Mouse (Mus musculus) neural tube, embryonic 11.5 days (tissue): ENCODE results near the gene Dtx2. TPM values are rescaled to one million over a fixed set of nuclear protein-coding genes. Genes with fewer than 3 reads are reported as not detected.

Experiments used
- ATAC-seq: fragments of 200-750 bp; cut with Nextera tagmentation; 2 replicates; pipeline ENCODE4 v1.8.0; 2017; ENCODE audit warnings: moderate number of reproducible peaks, mild to moderate bottlenecking, moderate TSS enrichment, moderate library complexity; ENCODE audit not compliant: insufficient read depth, low FRiP score, low TSS enrichment
- DNase-seq: peaks from one replicate; pipeline ENCODE4 v3.0.0-alpha.2; 2015; ENCODE audit warnings: low spot score
- H3K27ac ChIP-seq: fragments of 300-500 bp; sonication (generic); 2 replicates; pipeline ENCODE4 v1.5.1; 2014; ENCODE audit warnings: low read depth, mild to moderate bottlenecking, low read length
- H3K27me3 ChIP-seq: fragments of 300-500 bp; sonication (generic); 2 replicates; pipeline ENCODE4 v1.6.1; 2014; ENCODE audit warnings: mild to moderate bottlenecking, low read length, mixed read lengths; ENCODE audit not compliant: control insufficient read depth, insufficient read depth
- H3K36me3 ChIP-seq: fragments of 300-500 bp; sonication (generic); 2 replicates; pipeline ENCODE4 v1.6.1; 2014; ENCODE audit warnings: mild to moderate bottlenecking, low read length, moderate library complexity, mixed read lengths; ENCODE audit not compliant: control insufficient read depth, insufficient read depth
- H3K4me1 ChIP-seq: fragments of 300-500 bp; sonication (generic); 2 replicates; pipeline ENCODE4 v1.6.1; 2014; ENCODE audit warnings: low read length, mixed read lengths; ENCODE audit not compliant: control insufficient read depth, insufficient read depth
- H3K4me2 ChIP-seq: fragments of 300-500 bp; sonication (generic); 2 replicates; pipeline ENCODE4 v1.6.1; 2014; ENCODE audit warnings: low read depth, mild to moderate bottlenecking, moderate library complexity
- H3K4me3 ChIP-seq: fragments of 300-500 bp; sonication (generic); 2 replicates; pipeline ENCODE4 v1.5.1; 2014; ENCODE audit warnings: low read depth, low read length
- H3K9ac ChIP-seq: fragments of 300-500 bp; sonication (generic); 2 replicates; pipeline ENCODE4 v1.6.1; 2014; ENCODE audit warnings: mild to moderate bottlenecking, low read length
- H3K9me3 ChIP-seq: fragments of 300-500 bp; sonication (generic); 2 replicates; pipeline ENCODE4 v1.6.1; 2016; ENCODE audit warnings: low read length; ENCODE audit not compliant: control insufficient read depth
- WGBS: fragments of 180-500 bp; shearing (Covaris S2); extraction: QIAGEN DNeasy Blood & Tissue Kit; methylation state at CpG from one replicate; pipeline ENCODE4 v1.1.7; 2014; 5-methylcytosine and 5-hydroxymethylcytosine counted together
- polyA plus RNA-seq: library from polyadenylated mRNA; unstranded; fragments of >200 nt; fragmentation: Nextera tagmentation; extraction: Ambion mirVana; gene quantifications from 2 replicates; pipeline ENCODE4 v1.2.1, GENCODE M21; 2014

Gene Dtx2
- 31.4 and 31.8 TPM in 2 replicates for polyA plus RNA-seq

DNA sequence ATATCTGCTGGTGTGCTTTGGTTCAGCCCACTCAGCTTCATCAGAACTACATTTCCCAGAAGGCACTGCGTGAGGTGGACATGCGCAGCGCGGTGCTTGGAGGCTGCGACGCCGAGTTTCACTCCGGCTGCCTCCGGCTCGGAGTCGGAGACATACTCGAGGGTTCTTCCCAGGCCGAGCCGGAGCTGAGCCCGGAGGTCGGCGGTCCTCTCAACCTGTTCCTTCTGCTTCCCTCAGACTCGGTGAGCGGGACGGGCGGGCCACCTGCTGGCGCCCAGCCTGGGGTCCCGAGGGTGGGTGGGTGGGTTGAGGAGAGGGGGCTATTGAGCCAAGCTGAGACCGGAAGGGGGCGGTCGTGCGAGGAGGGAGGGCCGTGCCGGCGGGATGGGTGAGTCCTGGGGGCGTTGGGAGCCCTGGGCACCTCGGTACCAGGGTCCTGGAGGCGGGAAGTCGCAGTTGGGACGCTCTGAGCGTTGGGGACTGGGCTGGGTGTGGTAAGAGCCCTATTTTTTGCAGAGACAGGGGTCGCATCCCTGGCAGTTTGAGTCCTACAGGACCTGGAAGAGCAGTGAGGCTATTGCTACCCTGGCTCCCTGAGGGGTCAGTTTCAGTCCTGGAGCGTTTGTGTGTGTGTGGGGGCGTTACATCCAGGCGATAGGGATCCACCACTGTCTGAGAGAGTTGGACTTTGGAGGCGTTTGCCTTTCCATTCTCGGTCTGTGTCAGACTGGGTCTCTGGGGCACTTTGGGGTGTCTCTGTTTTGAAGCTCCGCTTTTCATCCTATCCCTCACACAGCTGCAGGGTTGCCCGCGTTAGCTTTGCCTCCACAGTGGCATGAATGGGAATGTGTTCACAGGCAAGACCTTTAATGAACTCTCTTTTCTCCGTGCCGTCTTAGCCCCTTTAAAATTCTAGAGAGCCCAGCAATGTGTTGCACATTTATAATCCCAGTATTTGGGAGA lies at the start of gene Dtx2:
Gene Dtx2, plus strand, starts transcription at position 76 of the 963 bp plus-strand sequence.
- peak within 1 kb of the TSS; percentile 81 for H3K4me2 ChIP-seq
- H3K4me3 ChIP-seq = peak within 1 kb of the TSS; percentile 82
- H3K4me1 ChIP-seq = peaks cover 8% of the 10 kb centered on the region
- peak within 1 kb of the TSS; percentile 77 for H3K9ac ChIP-seq
- H3K9me3 ChIP-seq = no peaks in the 10 kb centered on the region
- no peaks in the 10 kb centered on the region; the same call in 1 of the 2 replicates for H3K36me3 ChIP-seq
- ATAC-seq = peak; percentile 87
- peak; percentile 90 for DNase-seq
- H3K27ac ChIP-seq = peak within 1 kb of the TSS; percentile 58
- WGBS = 1% methylated on average over 43 of the region's 47 CpGs
- no peaks in the 10 kb centered on the region for H3K27me3 ChIP-seq

DNA sequence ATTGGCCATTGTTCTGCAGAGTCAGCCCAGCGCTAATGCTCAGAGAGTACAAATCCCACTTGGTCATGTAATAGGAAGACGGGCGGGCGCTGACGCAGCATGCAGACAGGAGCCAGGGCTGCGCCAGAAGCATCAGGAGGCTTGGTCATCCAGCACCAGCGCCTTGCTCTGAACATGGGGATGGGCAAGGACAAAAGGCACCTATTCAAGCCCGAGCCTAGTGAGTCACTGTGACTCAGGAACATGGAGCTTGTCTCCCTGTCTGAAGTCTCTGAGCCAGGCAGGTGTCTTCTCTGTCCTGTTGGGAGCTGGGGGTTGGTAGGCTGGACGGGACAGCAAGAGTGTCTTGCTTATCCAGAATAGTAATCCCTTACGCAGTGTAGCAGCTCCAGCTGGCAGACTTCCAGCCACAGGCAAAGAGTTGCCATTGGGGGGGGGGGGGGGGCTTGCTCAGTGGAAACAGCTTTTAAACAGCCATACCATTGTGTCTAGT lies 48.6 kb upstream of the Dtx2 start:
- Histone ChIP-seq H3K27me3 (no peaks in the 10 kb centered on the region), H3K36me3 (no peaks in the 10 kb centered on the region), H3K4me1 (no peaks in the 10 kb centered on the region), H3K4me3 (no peak overlapping the region), H3K4me2 (no peak overlapping the region), H3K27ac (no peak overlapping the region), H3K9me3 (no peaks in the 10 kb centered on the region), H3K9ac (no peak overlapping the region)
- ATAC-seq = no peak
- DNase-seq = no peak
- 71% methylated on average over 10 of the region's 10 CpGs for WGBS

- 82% methylated on average over 4 of the region's 5 CpGs for WGBS
- H3K9ac ChIP-seq = no peak overlapping the region
- H3K27ac ChIP-seq = no peak overlapping the region
- H3K4me2 ChIP-seq = no peak overlapping the region
- no peaks in the 10 kb centered on the region for H3K4me1 ChIP-seq
- H3K9me3 ChIP-seq = no peaks in the 10 kb centered on the region
- ATAC-seq (no peak), DNase-seq (no peak)
- no peaks in the 10 kb centered on the region for H3K27me3 ChIP-seq
- H3K4me3 ChIP-seq = no peak overlapping the region
- H3K36me3 ChIP-seq = no peaks in the 10 kb centered on the region
Measured at GRCm38 (mm10) chr5:135946621-135947020, 48.0 kb upstream of the Dtx2 start.

DNA sequence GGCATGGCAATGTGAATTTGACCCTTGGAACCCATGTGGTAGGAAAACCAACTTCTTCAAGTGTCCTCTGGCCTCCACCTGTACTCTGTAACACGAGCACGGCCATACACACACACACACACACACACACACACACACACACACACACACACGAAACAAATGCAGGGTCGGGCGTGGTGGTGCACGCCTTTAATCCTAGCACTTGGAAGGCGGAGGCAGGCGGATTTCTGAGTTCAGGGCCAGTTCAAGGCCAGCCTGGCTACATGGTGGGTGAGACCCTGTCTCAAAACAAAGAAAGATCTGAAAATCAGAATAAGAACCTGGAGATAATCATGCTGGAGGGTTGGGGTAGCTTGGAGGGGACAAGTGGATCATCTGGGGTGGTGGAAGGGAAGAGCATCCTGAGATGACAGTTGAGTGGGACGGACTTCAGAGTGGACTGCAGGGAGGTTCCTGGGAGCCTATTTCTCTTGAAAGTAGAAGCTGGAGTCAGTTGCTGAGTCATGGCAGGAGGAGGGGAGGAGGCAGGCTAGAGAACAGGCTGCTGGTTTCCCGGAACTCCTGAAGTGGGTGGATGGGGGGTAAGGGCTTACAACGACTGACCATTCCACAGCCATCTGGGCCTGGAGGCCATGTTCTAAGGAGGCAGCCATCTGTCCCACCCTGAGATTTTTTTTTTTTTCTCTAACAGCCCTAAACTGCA lies 43.7 kb upstream of the Dtx2 start:
- peak; percentile 10 for DNase-seq
- 84% methylated on average over 11 of the region's 11 CpGs for WGBS

GRCm38 (mm10) chr5:135951660-135952059 lies 42.9 kb upstream of the Dtx2 start:
- Histone ChIP-seq H3K4me1 (no peaks in the 10 kb centered on the region), H3K36me3 (no peaks in the 10 kb centered on the region), H3K27ac (no peak overlapping the region), H3K9ac (no peak overlapping the region), H3K4me2 (no peak overlapping the region), H3K4me3 (no peak overlapping the region), H3K9me3 (no peaks in the 10 kb centered on the region), H3K27me3 (no peaks in the 10 kb centered on the region)
- 93% methylated on average over 2 of the region's 2 CpGs for WGBS
- ATAC-seq (no peak), DNase-seq (no peak)

More for the DNA sequence above, 43.7 kb upstream of the Dtx2 start:
- Histone ChIP-seq H3K9me3 (no peaks in the 10 kb centered on the region), H3K4me1 (no peaks in the 10 kb centered on the region), H3K4me2 (no peak overlapping the region), H3K36me3 (no peaks in the 10 kb centered on the region), H3K9ac (no peak overlapping the region), H3K27me3 (no peaks in the 10 kb centered on the region), H3K27ac (no peak overlapping the region), H3K4me3 (no peak overlapping the region)
- no peak for ATAC-seq

DNA sequence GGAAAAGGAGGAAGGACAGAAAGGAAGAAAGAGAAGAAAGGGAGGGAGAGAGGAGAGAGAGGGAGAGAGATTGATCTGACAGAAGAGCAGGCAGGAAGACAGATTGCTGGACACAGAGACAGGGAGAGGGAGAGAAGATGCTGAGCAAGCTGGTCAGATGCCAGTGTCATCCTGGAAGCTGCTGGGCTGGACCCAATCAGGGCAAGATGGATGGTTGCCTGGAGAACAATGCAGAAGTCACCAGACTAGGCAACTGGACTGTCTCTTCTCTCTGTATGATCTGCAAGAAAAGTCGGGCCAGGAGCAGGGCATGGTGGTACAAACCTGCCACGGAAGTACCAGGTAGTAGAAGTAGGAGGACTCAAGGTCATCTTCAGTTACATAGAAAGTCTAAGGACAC lies 41.8 kb upstream of the Dtx2 start:
- Histone ChIP-seq H3K4me3 (no peak overlapping the region), H3K4me1 (no peaks in the 10 kb centered on the region), H3K36me3 (no peaks in the 10 kb centered on the region), H3K4me2 (no peak overlapping the region), H3K9ac (no peak overlapping the region), H3K9me3 (no peaks in the 10 kb centered on the region), H3K27ac (no peak overlapping the region), H3K27me3 (no peaks in the 10 kb centered on the region)
- WGBS = 91% methylated on average over 2 of the region's 2 CpGs
- no peak for DNase-seq
- no peak for ATAC-seq

DNA sequence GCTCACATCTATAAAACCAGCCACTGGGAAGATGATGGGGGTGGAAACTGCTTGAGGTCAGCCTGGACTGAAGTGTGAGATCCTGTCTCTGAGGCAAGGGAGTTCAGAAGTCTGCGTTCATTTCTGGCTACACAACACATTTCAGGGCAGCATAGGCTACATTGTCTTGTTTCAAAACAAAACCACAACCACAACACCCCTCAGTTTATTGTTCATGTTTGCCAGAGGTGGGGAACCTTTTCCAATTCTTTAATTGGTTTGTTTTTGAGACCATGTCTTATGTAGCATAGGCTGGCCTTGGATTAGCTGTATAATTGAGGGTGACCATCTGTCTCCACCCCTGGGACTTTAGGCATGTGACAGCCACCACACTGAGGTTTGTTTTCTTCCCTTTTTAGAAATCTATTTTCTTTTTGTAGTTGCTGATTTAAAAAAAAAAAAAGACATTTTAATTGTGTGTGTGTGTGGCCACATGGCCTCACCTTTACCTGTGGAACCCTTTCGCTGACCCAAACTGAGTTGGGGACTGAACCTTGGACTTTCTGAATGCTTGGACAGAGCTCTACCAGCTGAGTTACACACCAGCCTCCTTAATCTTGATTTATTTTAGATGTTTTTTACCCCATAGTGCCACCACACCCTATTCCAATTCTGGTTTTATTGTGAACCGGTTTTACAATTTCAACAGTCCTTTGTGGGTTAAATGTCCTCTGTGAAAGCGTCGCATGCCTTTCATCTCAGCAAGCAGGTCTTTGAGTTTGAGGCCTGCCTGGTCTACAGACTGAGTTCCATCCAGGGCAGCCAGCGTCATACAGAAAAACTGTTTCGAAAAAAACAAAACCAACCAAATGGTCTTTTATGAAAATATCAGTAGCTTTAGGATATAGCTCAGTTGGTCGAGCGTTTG lies 38.0 kb upstream of the Dtx2 start:
- Histone ChIP-seq H3K36me3 (no peaks in the 10 kb centered on the region), H3K4me3 (no peak overlapping the region), H3K4me2 (peak overlapping the region; percentile 38), H3K27me3 (no peaks in the 10 kb centered on the region), H3K9ac (no peak overlapping the region), H3K9me3 (no peaks in the 10 kb centered on the region), H3K4me1 (peaks cover under 1% of the 10 kb centered on the region; the same call in 1 of the 2 replicates), H3K27ac (peak overlapping the region; percentile 71)
- DNase-seq (no peak), ATAC-seq (no peak)
- 80% methylated on average over 9 of the region's 9 CpGs for WGBS
